Mouse (Mus musculus) left cerebral cortex, postnatal 10 days (tissue): ENCODE data around the gene Mars2. TPM values are rescaled to one million over a fixed set of nuclear protein-coding genes. Genes with fewer than 3 reads are reported as not detected.

Experiments
- DNase-seq, 2 experiments: peaks; one replicate each; pipeline ENCODE4 v3.0.0; 2021 to 2022; ENCODE audit warnings: low spot score in 2 of 2, mixed read lengths in 1 of 2; ENCODE audit errors: extremely low spot score in 1 of 2
- intact Hi-C: fragments of 180-260 bp; cut with DNase I; formaldehyde crosslinking; loops from one replicate; pipeline ENCODE4 v1.15.1; 2025
- total RNA-seq, 2 experiments: library from RNA; stranded (reverse); gene quantifications; 2 replicates each; pipeline ENCODE4 v1.2.3; 2021

Gene Mars2
- total RNA-seq, 2 experiments from 2014 or later, result 12.6 to 13.6 TPM

DNA sequence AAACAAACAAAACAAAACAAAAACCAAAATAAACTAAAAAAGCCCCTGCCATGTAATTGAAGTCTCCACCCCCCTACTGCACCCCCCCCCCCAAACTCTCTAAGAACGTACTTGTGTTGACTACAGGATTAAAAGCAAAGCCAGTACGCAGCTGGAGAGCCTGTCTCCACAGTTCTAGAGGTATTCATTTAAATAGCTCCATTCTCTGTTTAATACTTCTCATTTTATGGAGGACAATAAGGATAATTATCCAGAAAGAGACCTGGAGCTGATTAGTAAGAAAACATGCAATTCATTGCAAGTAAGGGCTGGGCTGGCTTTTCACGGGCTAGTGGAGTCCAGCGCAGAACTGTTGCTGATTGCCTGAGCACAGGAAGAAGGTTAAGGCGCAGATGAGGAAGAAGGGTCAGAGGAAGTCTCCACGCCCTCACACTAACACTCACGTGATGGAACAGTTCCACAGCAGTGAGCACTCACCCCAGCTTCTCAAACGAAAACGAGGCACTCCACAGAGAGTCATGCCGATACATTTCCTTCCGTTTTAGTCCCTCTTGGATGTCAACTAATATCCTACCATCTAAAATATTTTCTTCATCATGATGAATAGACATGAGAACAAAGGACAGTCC lies 21.7 kb upstream of the Mars2 start:
- intact Hi-C loops, result no loop called here
- no peak for DNase-seq

DNA sequence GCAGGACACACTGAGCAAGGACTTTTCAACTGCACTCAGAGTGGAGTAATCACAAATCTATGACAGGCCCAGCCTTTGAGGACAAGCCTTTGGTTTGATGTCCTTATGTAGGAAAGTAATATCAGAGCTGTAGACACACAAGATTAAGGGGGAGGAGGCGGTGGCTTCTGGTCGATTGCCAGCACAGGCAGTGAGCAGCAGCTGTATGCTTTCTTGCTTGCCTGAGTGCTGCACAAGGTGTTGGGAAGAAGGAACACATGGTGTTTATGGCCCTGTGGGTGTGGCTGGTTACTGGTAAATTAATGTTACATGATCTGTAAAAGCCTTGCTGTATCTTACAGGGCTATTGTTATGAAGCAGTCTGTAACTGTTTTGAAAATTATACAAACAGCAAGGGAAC lies 19.8 kb upstream of the Mars2 start:
- intact Hi-C loops, result no loop called here
- no peak for DNase-seq

DNA sequence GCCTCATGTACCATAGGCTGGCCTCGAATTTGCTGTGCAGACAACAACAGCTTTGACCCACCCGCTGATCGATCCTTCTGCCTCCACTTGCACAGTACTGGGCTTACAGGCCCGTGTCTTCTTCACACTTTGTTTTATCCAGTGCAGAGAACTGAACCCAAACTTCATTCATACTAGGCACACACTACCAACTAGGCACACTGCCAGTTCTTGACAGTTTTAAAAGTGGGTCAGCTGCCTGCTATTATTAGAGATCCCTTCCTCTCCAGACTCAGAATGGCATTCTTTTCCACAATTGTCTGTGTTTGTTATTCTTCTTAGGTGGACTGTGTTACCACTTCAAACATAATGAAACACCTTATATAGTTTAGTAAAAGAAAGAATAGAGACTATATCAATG lies 15.6 kb upstream of the Mars2 start:
- intact Hi-C loops, result no loop called here
- DNase-seq, result peak in 1 of 2 experiments; percentile 43

DNA sequence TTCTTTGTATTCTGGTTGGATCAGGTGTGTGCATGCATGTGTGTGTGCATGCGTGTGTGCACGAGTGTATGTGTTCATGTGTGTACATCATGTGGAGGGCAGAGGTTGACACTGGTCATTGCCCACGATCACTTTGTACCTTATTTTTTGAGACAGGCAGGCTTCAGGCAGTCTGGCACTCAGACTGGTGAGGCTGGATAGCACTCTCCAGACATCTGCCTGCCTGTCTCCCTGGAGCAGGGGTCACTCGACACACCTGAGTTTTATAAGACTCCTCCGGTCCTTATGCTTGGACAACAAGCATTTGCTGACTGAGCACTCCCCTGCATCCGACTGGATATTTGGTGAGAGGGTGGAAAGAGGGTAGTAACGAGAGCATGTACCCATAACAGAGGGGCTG lies 14.0 kb upstream of the Mars2 start:
- DNase-seq, result no peak
- intact Hi-C loops, result no loop called here

DNA sequence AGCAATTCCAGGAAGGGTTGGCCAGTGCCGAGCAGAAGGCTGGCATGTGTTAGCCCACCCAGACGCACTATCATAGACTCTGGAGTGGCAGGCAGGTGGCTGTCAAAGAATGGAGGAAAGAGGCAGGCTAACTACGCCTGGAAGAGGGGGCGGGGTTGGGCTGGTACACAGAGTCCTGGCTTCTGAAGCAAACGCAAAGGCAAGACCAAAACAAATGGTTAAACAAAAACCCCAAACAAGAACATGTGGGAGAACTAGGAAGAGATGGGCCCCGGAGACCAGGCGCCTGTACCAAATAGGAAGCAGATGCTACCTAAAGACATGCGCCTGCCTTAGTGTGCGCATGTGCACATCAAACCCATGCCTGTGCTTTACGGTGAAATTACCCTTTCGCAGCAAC lies 12.9 kb upstream of the Mars2 start:
- intact Hi-C loops, result no loop called here

DNA sequence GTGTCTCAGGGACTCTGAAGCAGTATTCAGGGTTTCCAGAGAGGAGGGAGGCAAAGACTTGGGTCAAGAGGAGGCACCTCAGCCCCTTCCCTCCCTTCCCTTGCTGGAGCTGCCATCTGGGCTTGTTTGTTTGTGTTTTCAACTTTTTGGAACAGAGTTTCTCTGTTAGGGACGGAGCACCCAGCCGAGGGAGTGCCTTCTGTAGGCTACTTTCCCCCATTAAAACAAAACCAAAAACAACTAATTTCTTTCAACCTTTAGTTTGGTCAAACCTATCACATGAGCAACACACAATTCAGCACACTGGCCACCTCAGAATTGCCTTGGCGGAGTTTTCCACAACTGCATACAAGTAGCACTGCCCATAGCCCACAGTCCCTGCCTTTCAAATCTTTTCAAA lies 11.6 kb upstream of the Mars2 start:
- DNase-seq, result no peak
- intact Hi-C loops, result no loop called here

More for the DNA sequence above, 12.9 kb upstream of the Mars2 start:
- DNase-seq, result no peak

DNA sequence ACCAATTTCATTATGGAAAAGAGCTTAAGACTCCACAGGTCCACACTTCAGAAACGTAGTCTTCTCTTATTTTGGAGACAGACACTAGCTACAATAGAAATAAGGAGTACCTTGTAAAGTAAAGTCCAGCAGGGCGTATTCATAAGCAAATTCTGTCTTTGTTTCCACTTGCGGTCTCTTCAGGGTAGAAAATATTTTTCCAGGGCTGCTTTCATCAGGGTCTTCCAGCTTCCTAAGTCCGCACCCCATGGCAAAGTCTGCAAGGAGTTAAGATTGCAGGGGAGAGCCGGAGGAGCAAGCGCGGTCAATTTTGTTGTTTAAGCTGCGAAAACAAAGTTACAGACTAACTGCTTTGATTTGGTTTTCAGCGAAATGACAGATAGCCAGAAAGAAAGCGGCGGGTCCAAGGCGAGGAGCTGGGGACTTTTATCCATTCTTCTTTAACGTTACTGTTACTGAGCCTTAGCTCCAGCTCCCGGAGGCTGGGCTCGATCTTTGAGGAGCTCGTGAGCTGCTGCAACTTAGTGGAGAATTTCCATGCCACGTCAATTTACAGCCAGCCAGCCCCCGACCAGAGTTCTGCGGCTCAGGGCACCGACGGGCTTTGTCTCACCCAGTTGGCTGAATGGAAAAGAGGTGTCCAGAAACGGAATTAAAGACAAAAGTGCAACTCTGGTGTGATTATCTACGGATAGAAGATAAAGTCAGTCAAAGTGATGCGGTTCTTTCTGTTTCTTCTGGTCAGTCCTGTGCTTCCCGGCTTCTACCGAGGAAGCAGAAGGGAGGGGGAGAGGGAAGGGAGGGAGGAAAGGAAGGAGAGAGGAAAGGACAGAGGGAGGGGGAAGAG lies 10.7 kb upstream of the Mars2 start, which contains the start of gene Rftn2:
Rftn2 (minus strand) TSS at position 772 of the 847 bp plus-strand sequence.
- peak in 1 of 2 experiments; percentile 39 for DNase-seq
- intact Hi-C loops, result no loop called here

DNA sequence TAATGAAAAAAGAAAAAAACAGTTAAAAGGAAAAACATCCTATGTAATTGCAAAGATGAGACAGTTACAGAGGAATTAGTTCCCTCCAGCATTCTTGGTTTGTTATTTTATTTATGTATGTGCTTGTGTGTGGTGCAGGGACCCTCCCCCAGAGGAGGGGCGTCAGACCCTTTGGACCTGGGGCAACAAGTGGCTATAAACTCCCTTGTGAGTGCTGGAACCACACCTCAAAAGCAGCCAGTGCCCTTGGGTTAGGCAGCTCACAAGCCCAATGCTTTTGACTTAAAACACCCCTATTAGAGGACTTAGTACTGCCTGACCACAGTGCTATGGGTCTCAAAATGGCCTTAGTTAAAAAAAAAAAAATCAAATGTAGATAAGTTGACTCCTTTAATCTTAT lies 9.6 kb upstream of the Mars2 start:
- no peak for DNase-seq
- intact Hi-C loops, result no loop called here

DNA sequence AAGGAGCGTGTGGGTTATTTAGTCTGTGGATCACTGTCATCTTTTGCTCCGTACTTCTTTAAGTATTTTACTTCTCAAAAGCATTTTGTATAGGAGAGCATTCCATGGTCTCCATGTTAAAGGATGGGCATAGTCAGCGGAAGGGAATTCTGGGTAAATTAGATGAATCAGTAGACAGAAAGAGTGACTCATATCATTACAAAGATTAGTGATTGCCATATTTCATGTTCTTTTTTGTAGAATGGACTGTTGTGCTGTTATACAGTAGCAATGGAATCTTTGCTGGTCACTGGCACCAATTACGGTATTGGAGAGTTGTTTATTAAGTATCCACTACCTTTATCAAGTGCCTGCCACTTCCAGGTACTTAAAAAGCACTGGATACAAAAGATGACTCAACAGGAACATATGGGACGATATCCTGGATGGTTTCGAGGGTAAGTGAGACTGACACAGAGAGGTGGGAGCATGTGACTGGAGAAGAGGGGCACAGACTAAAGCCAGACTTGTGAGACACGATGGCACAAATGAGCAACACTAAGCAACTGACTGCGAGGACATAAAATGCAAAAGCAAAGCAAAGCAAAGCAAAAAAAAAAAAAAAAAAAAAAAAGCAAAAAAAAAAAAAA lies 8.6 kb upstream of the Mars2 start:
- intact Hi-C loops, result no loop called here
- DNase-seq, result no peak

DNA sequence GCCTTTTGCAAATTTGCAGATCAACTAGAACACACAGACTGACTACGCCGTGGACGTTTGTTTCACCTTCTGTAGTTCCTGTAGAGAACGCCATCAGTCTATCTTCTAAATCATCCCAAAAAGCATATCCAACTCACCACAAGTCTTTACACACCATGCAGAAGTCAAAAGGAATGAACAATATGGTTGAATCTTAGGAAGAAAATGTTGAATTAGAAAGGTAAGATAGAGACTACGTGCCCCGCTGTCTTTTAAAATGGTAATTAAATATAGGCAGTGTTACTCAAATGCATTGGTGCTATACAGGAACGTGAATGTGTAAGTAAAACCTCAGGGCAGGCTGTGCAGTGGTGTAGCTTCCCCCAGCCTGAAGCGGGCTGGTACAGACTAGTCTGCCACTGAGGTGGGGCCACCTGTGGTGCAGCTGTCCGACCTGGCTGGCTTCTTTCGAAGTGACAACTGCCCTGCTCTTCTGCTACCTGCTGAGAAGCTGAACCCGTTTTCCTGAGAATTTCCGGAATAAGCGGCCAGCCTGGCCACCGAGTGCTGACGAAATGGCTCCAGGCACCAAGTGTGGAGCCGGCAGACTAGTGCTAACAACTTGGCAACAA lies 2.0 kb upstream of the Mars2 start:
- peak in 1 of 2 experiments; percentile 26 for DNase-seq
- intact Hi-C loops, result loop anchor here (10.0 kb wide), 1 partner anchor 150 kb away; the partner anchor contains the start of genes Hspd1 and Hspe1

DNA sequence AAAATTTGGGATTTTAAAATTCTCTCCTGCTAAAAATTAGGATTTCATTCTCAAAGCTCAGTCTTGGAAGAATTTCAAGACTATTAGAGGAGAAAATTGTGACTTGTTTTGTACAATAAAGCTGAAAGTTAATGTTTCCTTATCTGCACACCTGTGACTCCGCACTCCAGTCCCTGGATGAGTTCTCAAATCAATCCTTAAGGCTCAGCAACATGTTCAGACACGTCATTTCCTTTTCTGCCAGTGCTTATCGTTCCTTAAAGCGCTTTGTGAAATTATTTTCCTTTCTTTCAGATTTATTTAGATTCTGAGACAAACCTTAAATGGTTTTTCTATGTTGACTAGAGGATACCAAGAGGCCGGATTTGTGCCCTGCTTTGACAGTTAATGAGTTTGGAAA lies 490 bp upstream of the Mars2 start:
- intact Hi-C loops, result loop anchor here (2.0 to 10.0 kb wide), 2 partner anchors 78 to 152 kb away; partner anchors contain the start of genes Hspd1 and Hspe1
- no peak for DNase-seq

DNA sequence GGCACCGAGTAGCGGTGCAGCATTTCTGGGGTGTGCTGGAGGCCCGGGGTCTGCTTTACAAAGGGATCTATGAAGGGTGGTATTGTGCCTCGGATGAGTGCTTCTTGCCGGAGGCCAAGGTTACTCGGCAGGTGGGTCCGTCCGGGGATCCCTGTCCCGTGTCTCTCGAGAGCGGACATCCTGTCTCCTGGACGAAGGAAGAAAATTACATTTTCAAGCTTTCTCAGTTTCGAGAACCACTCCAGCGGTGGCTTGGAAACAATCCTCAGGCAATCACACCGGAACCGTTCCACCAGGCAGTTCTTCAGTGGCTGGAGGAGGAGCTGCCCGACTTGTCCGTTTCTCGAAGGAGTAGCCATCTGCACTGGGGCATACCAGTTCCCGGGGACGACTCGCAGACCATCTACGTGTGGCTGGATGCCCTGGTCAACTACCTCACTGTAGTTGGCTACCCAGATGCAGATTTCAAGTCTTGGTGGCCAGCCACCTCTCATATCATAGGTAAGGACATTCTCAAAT lies 725 bp downstream of the Mars2 start:
- intact Hi-C loops, result loop anchor here (2.0 to 10.0 kb wide), 3 partner anchors 79 to 153 kb away; partner anchors contain the start of genes Hspd1 and Hspe1
- peak in 1 of 2 experiments; percentile 38 for DNase-seq

DNA sequence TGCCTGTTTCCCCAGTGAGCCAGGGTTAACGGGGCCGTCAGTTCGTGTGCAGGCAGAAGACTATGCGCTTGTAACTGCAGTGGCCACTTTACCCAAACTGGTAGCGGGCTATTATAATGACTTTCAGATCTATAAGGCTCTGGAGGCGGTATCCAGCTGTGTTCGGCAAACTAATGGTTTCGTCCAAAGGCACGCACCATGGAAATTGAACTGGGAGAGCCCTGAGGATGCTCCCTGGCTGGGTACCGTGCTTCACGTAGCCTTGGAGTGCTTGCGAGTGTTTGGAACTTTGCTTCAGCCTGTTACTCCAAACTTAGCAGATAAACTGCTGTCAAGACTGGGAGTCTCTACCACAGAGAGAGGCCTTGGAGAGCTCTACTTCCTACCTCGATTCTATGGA lies 1.5 kb downstream of the Mars2 start:
- intact Hi-C loops, result loop anchor here (2.0 to 10.0 kb wide), 2 partner anchors 144 to 154 kb away; partner anchors contain the start of genes Hspd1 and Hspe1
- DNase-seq, result no peak

DNA sequence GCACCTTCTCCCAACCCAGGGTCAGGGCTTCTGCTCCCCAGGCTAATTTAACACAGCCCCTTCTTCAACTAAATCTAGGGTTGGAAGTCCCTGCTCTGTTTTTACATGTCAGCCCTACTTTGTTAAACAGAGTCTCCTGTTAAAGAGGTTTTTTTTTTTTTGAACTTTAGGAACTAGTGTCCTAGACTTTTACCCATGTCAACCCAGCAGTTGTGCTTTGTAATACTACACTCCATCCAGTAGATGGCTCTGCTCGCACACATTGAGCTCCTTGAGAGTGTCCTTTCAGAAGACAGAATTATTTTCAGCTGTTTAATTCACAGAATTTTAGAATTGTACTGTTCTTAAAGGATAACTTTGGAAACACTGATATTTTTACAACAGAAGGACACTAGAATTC lies 2.3 kb downstream of the Mars2 start:
- intact Hi-C loops, result loop anchor here (2.0 to 10.0 kb wide), 2 partner anchors 144 to 154 kb away; partner anchors contain the start of genes Hspd1 and Hspe1
- DNase-seq, result peak in 1 of 2 experiments; percentile 50

DNA sequence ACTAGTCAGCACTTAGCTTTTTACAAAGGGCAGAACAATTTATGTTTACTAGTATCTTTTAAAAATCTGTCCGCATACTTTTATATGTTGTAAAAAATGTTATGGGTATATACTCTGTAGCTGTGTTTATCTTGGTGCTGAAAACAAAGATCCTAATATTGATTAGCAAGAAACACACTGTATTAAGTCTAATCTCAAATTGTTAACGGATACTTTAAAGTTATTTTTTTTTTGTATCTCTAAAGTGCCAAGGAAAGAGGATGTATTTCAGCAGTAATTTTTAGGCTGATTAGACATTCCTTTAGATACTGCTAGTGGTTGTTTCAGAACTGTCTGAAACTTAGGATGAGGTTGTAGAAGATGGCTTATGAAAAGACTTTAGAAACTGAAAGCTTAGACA lies 9.4 kb downstream of the Mars2 start:
- intact Hi-C loops, result no loop called here

DNA sequence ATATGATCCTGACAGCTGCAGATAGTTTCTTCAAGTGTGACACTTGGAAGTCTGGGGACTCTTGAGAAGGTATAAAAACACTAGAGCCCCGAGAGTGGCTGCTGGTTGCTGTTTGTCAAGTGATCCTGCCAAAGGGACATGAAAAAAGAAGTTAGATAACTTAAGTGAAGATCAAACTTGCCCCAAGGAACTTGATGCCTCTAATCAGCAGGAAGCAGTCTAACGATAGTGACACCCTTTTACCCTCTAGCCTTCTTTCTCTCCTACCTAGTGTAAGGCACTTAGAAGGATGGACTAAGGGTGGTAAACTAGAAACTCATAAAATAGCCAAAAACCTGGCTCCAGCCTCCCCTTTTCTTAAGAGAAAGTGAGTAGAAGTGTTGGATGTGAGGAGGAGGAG lies 27.4 kb downstream of the Mars2 start:
- intact Hi-C loops, result no loop called here
- DNase-seq, result no peak

More for the DNA sequence above, 9.4 kb downstream of the Mars2 start:
- DNase-seq, result no peak

DNA sequence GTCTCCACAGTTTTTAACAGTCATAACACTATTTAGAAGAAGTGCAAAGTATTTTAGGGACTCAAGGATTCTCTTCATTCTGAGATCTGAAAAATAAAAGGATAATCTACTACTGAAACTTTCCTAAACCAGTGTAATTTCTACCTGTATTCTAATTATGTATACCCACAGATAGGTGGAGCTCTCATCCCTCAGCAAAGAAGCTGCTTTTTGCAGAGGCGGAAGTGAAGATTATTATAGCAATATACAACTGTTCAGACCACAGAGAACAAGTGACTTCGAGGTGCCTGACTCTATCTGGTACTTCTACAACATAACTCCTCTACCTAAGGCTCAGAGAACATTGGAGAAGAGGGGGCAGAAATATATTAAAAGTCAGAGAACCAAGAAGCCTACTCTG lies 28.5 kb downstream of the Mars2 start:
- DNase-seq, result no peak
- intact Hi-C loops, result no loop called here

DNA sequence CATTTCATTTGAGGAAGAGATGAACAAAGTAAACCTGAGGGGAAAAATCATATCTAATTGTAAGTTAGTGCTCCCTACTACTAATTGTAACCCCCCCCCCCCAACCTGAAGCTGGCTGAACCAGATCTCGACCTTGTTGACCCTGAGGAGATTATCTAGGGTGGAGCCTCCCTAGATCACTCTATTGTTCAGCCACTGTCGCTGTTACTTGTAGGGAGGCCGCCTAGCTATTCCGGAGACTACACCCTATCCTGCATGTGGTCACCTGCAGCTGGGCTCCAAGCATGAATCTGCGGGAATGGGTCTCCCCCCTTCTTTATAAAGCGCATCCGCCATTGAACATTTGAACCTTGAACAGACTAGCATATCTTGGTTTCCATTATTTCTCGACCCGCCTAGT lies 42.1 kb downstream of the Mars2 start:
- intact Hi-C loops, result no loop called here
- no peak for DNase-seq
